Mouse (Mus musculus): Measurements from ENCODE around the gene Nfkbie. TPM values are rescaled to one million over a fixed set of nuclear protein-coding genes. Genes with fewer than 3 reads are reported as not detected.

The Nfkbie gene
- polyA plus RNA-seq, 1 experiment from 2014 or later: 2.0 TPM

GRCm38 (mm10) chr17:45575123-45575897 is 19.8 kb downstream of the Nfkbie start:
- WGBS (ENCODE audit: insufficient replicate concordance): 87% methylated on average over 8 of the region's 8 CpGs
- Histone ChIP-seq H3K4me2 (peak overlapping the region; percentile 98), H3K27ac (peak overlapping the region; percentile 96), H3K4me3 (no peak overlapping the region), H3K36me3 (peaks cover 22% of the 10 kb centered on the region), H3K27me3 (replicated peaks) (no peaks in the 10 kb centered on the region), H3K9me3 (replicated peaks) (no peaks in the 10 kb centered on the region), H3K4me1 (peaks cover 52% of the 10 kb centered on the region), H3K9ac (peak overlapping the region; percentile 99; the same call in 1 of the 2 replicates)
- no peak for ATAC-seq

- no peaks in the 10 kb centered on the region for H3K9me3 ChIP-seq (replicated peaks)
- WGBS (ENCODE audit: insufficient replicate concordance): 67% methylated on average over 5 of the region's 5 CpGs
- no peak overlapping the region for H3K4me2 ChIP-seq
- H3K9ac ChIP-seq: no peak overlapping the region
- H3K27ac ChIP-seq: peak overlapping the region; percentile 13; the same call in 1 of the 2 replicates
- H3K4me3 ChIP-seq: no peak overlapping the region
- H3K36me3 ChIP-seq: no peaks in the 10 kb centered on the region
- no peaks in the 10 kb centered on the region for H3K27me3 ChIP-seq (replicated peaks)
- no peak for ATAC-seq
- peaks cover 57% of the 10 kb centered on the region for H3K4me1 ChIP-seq
These were observed 22.7 kb downstream of the Nfkbie start for GRCm38 (mm10) chr17:45578242-45578641.

- H3K27ac ChIP-seq: peak overlapping the region; percentile 13; the same call in 1 of the 2 replicates
- no peak overlapping the region for H3K4me2 ChIP-seq
- 54% methylated on average over 7 of the region's 7 CpGs for WGBS (ENCODE audit: insufficient replicate concordance)
- H3K27me3 ChIP-seq (replicated peaks): no peaks in the 10 kb centered on the region
- no peaks in the 10 kb centered on the region for H3K9me3 ChIP-seq (replicated peaks)
- no peak overlapping the region for H3K4me3 ChIP-seq
- peaks cover 63% of the 10 kb centered on the region for H3K4me1 ChIP-seq
- ATAC-seq: no peak
- no peak overlapping the region for H3K9ac ChIP-seq
- H3K36me3 ChIP-seq: peaks cover 2% of the 10 kb centered on the region
These were observed 23.3 kb downstream of the Nfkbie start for GRCm38 (mm10) chr17:45578843-45579242.

- Histone ChIP-seq H3K27me3 (replicated peaks) (no peaks in the 10 kb centered on the region), H3K9ac (no peak overlapping the region), H3K4me2 (no peak overlapping the region), H3K4me1 (peaks cover 65% of the 10 kb centered on the region), H3K4me3 (no peak overlapping the region), H3K36me3 (peaks cover 9% of the 10 kb centered on the region), H3K9me3 (replicated peaks) (no peaks in the 10 kb centered on the region), H3K27ac (0 out of 2 replicates have a peak overlapping the region, but pooled peaks have one; percentile 17)
- WGBS (ENCODE audit: insufficient replicate concordance): 70% methylated on average over 4 of the region's 4 CpGs
- ATAC-seq: no peak
These were observed 24.1 kb downstream of the Nfkbie start for GRCm38 (mm10) chr17:45579554-45579953.

GRCm38 (mm10) chr17:45580958-45581477 is 25.5 kb downstream of the Nfkbie start:
- 36% methylated on average over 12 of the region's 12 CpGs for WGBS (ENCODE audit: insufficient replicate concordance)
- Histone ChIP-seq H3K27me3 (replicated peaks) (no peaks in the 10 kb centered on the region), H3K4me1 (peaks cover 71% of the 10 kb centered on the region), H3K4me2 (peak overlapping the region; percentile 26), H3K9ac (peak overlapping the region; percentile 35), H3K27ac (peak overlapping the region; percentile 92), H3K36me3 (peaks cover 24% of the 10 kb centered on the region), H3K4me3 (no peak overlapping the region), H3K9me3 (replicated peaks) (no peaks in the 10 kb centered on the region)
- no peak for ATAC-seq

- ATAC-seq: peak; percentile 25
- Histone ChIP-seq H3K4me1 (peaks cover 76% of the 10 kb centered on the region), H3K27me3 (replicated peaks) (no peaks in the 10 kb centered on the region), H3K9me3 (replicated peaks) (no peaks in the 10 kb centered on the region), H3K4me3 (no peak overlapping the region), H3K4me2 (peak overlapping the region; percentile 50), H3K9ac (peak overlapping the region; percentile 35; the same call in 1 of the 2 replicates), H3K27ac (peak overlapping the region; percentile 92), H3K36me3 (peaks cover 29% of the 10 kb centered on the region)
- 4% methylated on average over 2 of the region's 2 CpGs for WGBS (ENCODE audit: insufficient replicate concordance)
These were observed 26.1 kb downstream of the Nfkbie start for GRCm38 (mm10) chr17:45581567-45581983.

GRCm38 (mm10) chr17:45582188-45582587 is 26.7 kb downstream of the Nfkbie start:
- 37% methylated on average over 6 of the region's 6 CpGs for WGBS (ENCODE audit: insufficient replicate concordance)

GRCm38 (mm10) chr17:45582715-45583355 is 27.3 kb downstream of the Nfkbie start:
- Histone ChIP-seq H3K4me2 (peak overlapping the region; percentile 50), H3K36me3 (peaks cover 42% of the 10 kb centered on the region), H3K9me3 (replicated peaks) (no peaks in the 10 kb centered on the region), H3K4me3 (no peak overlapping the region), H3K9ac (peak overlapping the region; percentile 23), H3K27me3 (replicated peaks) (no peaks in the 10 kb centered on the region), H3K27ac (peak overlapping the region; percentile 92), H3K4me1 (peaks cover 77% of the 10 kb centered on the region)
- peak; percentile 38 for ATAC-seq
- WGBS (ENCODE audit: insufficient replicate concordance): 47% methylated on average over 6 of the region's 6 CpGs

More at GRCm38 (mm10) chr17:45582188-45582587, 26.7 kb downstream of the Nfkbie start:
- H3K9ac ChIP-seq: peak overlapping the region; percentile 23; the same call in 1 of the 2 replicates
- H3K4me2 ChIP-seq: peak overlapping the region; percentile 50
- peak; percentile 77 for ATAC-seq
- peaks cover 35% of the 10 kb centered on the region for H3K36me3 ChIP-seq
- peaks cover 77% of the 10 kb centered on the region for H3K4me1 ChIP-seq
- H3K4me3 ChIP-seq: no peak overlapping the region
- peak overlapping the region; percentile 92 for H3K27ac ChIP-seq
- no peaks in the 10 kb centered on the region for H3K9me3 ChIP-seq (replicated peaks)
- no peaks in the 10 kb centered on the region for H3K27me3 ChIP-seq (replicated peaks)

GRCm38 (mm10) chr17:45584096-45584896 is 28.8 kb downstream of the Nfkbie start:
- Histone ChIP-seq H3K27me3 (replicated peaks) (no peaks in the 10 kb centered on the region), H3K36me3 (peaks cover 56% of the 10 kb centered on the region), H3K27ac (peak overlapping the region; percentile 92), H3K9me3 (replicated peaks) (no peaks in the 10 kb centered on the region), H3K4me1 (peaks cover 68% of the 10 kb centered on the region), H3K4me3 (no peak overlapping the region), H3K4me2 (0 out of 2 replicates have a peak overlapping the region, but pooled peaks have one; percentile 2), H3K9ac (0 out of 2 replicates have a peak overlapping the region, but pooled peaks have one; percentile 8)
- WGBS (ENCODE audit: insufficient replicate concordance): 48% methylated on average over 12 of the region's 12 CpGs
- ATAC-seq: no peak

GRCm38 (mm10) chr17:45584939-45585678 is 29.6 kb downstream of the Nfkbie start:
- H3K27ac ChIP-seq: peak overlapping the region; percentile 92
- peak; percentile 38 for ATAC-seq
- no peak overlapping the region for H3K9ac ChIP-seq
- no peaks in the 10 kb centered on the region for H3K27me3 ChIP-seq (replicated peaks)
- H3K9me3 ChIP-seq (replicated peaks): no peaks in the 10 kb centered on the region
- WGBS (ENCODE audit: insufficient replicate concordance): 34% methylated on average over 14 of the region's 14 CpGs
- peaks cover 70% of the 10 kb centered on the region for H3K4me1 ChIP-seq
- H3K4me3 ChIP-seq: no peak overlapping the region
- peaks cover 64% of the 10 kb centered on the region for H3K36me3 ChIP-seq
- peak overlapping the region; percentile 10; the same call in 1 of the 2 replicates for H3K4me2 ChIP-seq

Measured in liver, embryonic 12.5 days (tissue).